Mouse (Mus musculus): Measurements from ENCODE around the gene Vkorc1l1. TPM values are rescaled to one million over a fixed set of nuclear protein-coding genes. Genes with fewer than 3 reads are reported as not detected.
"Not testable (repeated sequence)": the region's sequence is repeated elsewhere in the genome, so short reads cannot be mapped to it uniquely, and the experiment has no call there.

Gene Vkorc1l1
- total and polyA plus RNA-seq, 3 experiments, result 24.2 to 42.4 TPM; not detected in 1

DNA sequence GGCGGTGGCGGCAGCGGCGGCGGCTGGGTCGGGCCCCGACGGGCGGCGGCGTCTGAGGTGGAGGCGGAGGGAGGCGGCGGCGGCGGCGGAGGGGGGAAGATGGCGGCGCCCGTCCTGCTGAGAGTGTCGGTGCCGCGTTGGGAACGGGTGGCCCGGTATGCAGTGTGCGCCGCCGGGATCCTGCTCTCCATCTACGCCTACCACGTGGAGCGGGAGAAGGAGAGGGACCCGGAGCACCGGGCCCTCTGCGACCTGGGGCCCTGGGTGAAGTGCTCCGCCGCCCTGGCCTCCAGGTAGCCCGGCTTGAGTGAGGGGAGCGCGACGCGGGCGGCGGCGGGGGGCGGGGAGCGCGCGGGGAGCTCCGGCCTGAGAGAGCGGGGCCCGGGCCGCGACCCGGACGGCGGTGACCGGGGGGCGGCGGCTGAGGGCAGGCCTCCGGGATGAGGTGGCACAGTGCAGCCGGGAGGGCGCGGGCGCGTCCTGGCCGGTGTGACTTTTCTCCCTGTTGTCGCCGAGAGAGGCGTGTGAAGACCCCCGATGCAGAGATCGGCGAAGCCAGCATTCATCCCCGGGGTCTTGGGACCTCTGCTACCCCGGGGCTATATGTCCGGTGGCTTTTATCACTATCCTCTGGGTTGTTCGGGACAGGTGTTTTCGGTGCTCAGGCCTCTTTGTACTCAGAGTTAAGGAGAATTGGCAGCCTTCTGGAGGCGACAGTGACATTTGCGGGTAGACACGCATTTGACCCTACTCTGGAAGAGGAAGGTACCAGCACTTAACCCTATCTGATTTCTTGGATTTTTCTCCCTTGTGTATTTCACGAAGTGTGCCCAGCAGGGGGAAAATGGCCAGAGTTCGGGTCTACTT, 536 bp downstream of the Vkorc1l1 start:
- Histone ChIP-seq H3K36me3 (ENCODE audit: control insufficient read depth in 1 of 2, insufficient read depth in 2 of 2, low read length in 2 of 2) (peaks cover 6 to 26% of the 10 kb centered on the region in 2 experiments), H3K4me3 (ENCODE audit: control insufficient read depth in 1 of 2, insufficient read depth in 1 of 2, low read depth in 2 of 2, low read length in 2 of 2) (peak overlapping the region; percentile 71 to 93), H3K79me2 (ENCODE audit: control insufficient read depth, insufficient read depth, low read length, poor library complexity) (peaks cover 29% of the 10 kb centered on the region), H3K27ac (ENCODE audit: control insufficient read depth, low read depth, low read length) (peak overlapping the region; percentile 56), H3K9ac (ENCODE audit: control insufficient read depth, low read depth, low read length, poor library complexity, severe bottlenecking) (peak overlapping the region; percentile 71), H3K4me1 (ENCODE audit: control insufficient read depth in 1 of 2, insufficient read depth in 2 of 2, low read length in 2 of 2) (peaks cover 20 to 22% of the 10 kb centered on the region in 2 experiments)
- peak; percentile 21; the same call in 1 of the 2 replicates for TF ChIP-seq ETS1 (IDR thresholded peaks at IDR 0.05; ENCODE audit: low read depth, low read length)
- TF ChIP-seq TCF12 (IDR thresholded peaks at IDR 0.05; ENCODE audit: low read depth, low read length), result 0 out of 2 replicates have a peak, but pooled peaks have one; percentile 13
- TF ChIP-seq UBTF (IDR thresholded peaks at IDR 0.05; ENCODE audit: borderline replicate concordance, insufficient read depth, low read depth, low read length), result 0 out of 2 replicates have a peak, but pooled peaks have one; percentile 74
- TF ChIP-seq EP300 (IDR thresholded peaks at IDR 0.05; ENCODE audit: low read depth in 1 of 2, low read length in 2 of 2), result peak in 1 of 2 experiments; percentile 7; a peak in 1 of 4 replicates
- peak; percentile 55 for TF ChIP-seq SIN3A (IDR thresholded peaks at IDR 0.05; ENCODE audit: low read length)
- 0 out of 4 replicates have a peak, but pooled peaks of 1 of the 2 experiments have one; percentile 20 for TF ChIP-seq POLR2A (IDR thresholded peaks at IDR 0.05; ENCODE audit: control insufficient read depth in 1 of 2, insufficient read depth in 1 of 2, low read depth in 1 of 2, low read length in 2 of 2, poor library complexity in 1 of 2)
- peak; percentile 77 for DNase-seq (ENCODE audit: low read depth, low spot score)
- not testable (repeated sequence) for H3K27me3 ChIP-seq (ENCODE audit: control insufficient read depth in 1 of 2, insufficient read depth in 2 of 2, low read length in 2 of 2); H3K9me3 ChIP-seq (replicated peaks; ENCODE audit: insufficient read depth, low read length)

DNA sequence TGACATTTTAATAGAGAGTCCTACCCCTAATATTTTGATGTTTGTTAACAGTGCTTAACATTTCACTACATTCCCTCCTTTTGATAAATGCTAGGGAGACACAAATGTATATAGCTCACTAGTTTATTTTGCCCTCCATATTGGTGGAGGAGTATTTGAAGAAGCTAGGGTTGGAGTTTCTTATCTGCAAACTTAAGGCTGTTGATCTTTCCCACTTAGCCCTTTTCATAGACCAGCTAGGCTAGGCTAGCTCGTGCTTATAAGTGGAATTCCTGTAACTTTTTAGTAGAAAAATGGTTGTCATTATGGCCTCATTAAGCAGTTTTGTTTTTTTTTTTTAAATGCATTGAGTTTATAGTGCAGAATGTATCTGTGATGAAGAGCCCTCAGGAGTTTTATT, 1.6 kb downstream of the Vkorc1l1 start:
- H3K79me2 ChIP-seq (ENCODE audit: control insufficient read depth, insufficient read depth, low read length, poor library complexity), result peaks cover 36% of the 10 kb centered on the region
- DNase-seq (ENCODE audit: low read depth, low spot score), result peak; percentile 51
- H3K4me3 ChIP-seq (ENCODE audit: control insufficient read depth in 1 of 2, insufficient read depth in 1 of 2, low read depth in 2 of 2, low read length in 2 of 2), result peak overlapping the region in 1 of 2 experiments; percentile 93; a peak in 2 of 4 replicates
- H3K4me1 ChIP-seq (ENCODE audit: control insufficient read depth in 1 of 2, insufficient read depth in 2 of 2, low read length in 2 of 2), result peaks cover 26 to 28% of the 10 kb centered on the region in 2 experiments
- no peak overlapping the region for H3K27ac ChIP-seq (ENCODE audit: control insufficient read depth, low read depth, low read length)
- H3K36me3 ChIP-seq (ENCODE audit: control insufficient read depth in 1 of 2, insufficient read depth in 2 of 2, low read length in 2 of 2), result peaks cover 6 to 37% of the 10 kb centered on the region in 2 experiments
- TF ChIP-seq EP300 (IDR thresholded peaks at IDR 0.05; ENCODE audit: low read depth in 1 of 2, low read length in 2 of 2), result no peak
- TF ChIP-seq GATA1 (IDR thresholded peaks at IDR 0.05; ENCODE audit: low read depth, low read length), result peak; percentile 62; the same call in 1 of the 2 replicates
- TF ChIP-seq TBP (IDR thresholded peaks at IDR 0.05; ENCODE audit: low read depth, low read length), result no peak
- TF ChIP-seq CHD2 (IDR thresholded peaks at IDR 0.05; ENCODE audit: low read length), result no peak
- H3K9me3 ChIP-seq (replicated peaks; ENCODE audit: insufficient read depth, low read length), result no peaks in the 10 kb centered on the region
- H3K9ac ChIP-seq (ENCODE audit: control insufficient read depth, low read depth, low read length, poor library complexity, severe bottlenecking), result peak overlapping the region; percentile 19; the same call in 1 of the 2 replicates
- no peaks in the 10 kb centered on the region for H3K27me3 ChIP-seq (ENCODE audit: control insufficient read depth in 1 of 2, insufficient read depth in 2 of 2, low read length in 2 of 2)

DNA sequence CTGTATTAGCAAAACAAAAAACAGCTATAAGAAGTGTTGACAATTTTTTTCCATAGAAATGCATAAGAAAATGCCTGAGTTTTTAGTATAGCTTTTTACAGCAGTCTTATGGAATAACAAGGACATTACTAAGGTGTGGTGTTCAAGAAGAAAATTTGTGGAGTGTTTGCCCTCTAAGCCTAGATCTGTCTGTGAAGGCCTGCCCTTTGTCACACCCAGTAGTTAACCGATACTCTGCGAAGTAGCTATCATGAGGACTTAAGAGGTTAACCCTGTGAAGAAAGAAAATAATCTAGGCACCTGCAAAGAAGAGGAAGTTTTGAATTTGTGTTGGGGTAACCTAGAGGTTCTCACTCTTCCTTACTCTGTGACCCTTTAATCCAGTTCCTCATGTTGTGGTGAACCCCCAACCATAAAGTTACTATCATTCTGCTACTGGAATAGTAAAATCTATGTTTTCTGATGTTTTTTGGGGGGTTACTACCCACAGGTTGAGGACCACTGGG, 5.8 kb downstream of the Vkorc1l1 start:
- Histone ChIP-seq H3K9ac (ENCODE audit: control insufficient read depth, low read depth, low read length, poor library complexity, severe bottlenecking) (no peak overlapping the region), H3K27ac (ENCODE audit: control insufficient read depth, low read depth, low read length) (no peak overlapping the region; the same call in 1 of the 2 replicates), H3K27me3 (ENCODE audit: control insufficient read depth in 1 of 2, insufficient read depth in 2 of 2, low read length in 2 of 2) (no peaks in the 10 kb centered on the region), H3K4me3 (ENCODE audit: control insufficient read depth in 1 of 2, insufficient read depth in 1 of 2, low read depth in 2 of 2, low read length in 2 of 2) (no peak overlapping the region), H3K9me3 (replicated peaks; ENCODE audit: insufficient read depth, low read length) (no peaks in the 10 kb centered on the region), H3K36me3 (ENCODE audit: control insufficient read depth in 1 of 2, insufficient read depth in 2 of 2, low read length in 2 of 2) (peaks cover 6 to 47% of the 10 kb centered on the region in 2 experiments), H3K79me2 (ENCODE audit: control insufficient read depth, insufficient read depth, low read length, poor library complexity) (peaks cover 46% of the 10 kb centered on the region), H3K4me1 (ENCODE audit: control insufficient read depth in 1 of 2, insufficient read depth in 2 of 2, low read length in 2 of 2) (peaks cover 16 to 33% of the 10 kb centered on the region in 2 experiments)
- TF ChIP-seq CHD1 (IDR thresholded peaks at IDR 0.05; ENCODE audit: low read depth, low read length) (no peak), ZNF384 (IDR thresholded peaks at IDR 0.05; ENCODE audit: low read depth, low read length) (no peak), MYC (IDR thresholded peaks at IDR 0.05; ENCODE audit: low read depth, low read length) (0 out of 2 replicates have a peak, but pooled peaks have one; percentile 17), ETS1 (IDR thresholded peaks at IDR 0.05; ENCODE audit: low read depth, low read length) (peak; percentile 41; the same call in 1 of the 2 replicates), TCF12 (IDR thresholded peaks at IDR 0.05; ENCODE audit: low read depth, low read length) (peak; percentile 33; the same call in 1 of the 2 replicates), EP300 (IDR thresholded peaks at IDR 0.05; ENCODE audit: low read depth in 1 of 2, low read length in 2 of 2) (peak; percentile 13 to 35; a peak in 1 of 4 replicates), RAD21 (IDR thresholded peaks at IDR 0.05; ENCODE audit: low read depth, low read length) (no peak), ZC3H11A (IDR thresholded peaks at IDR 0.05; ENCODE audit: low read depth, low read length) (no peak), POLR2A (IDR thresholded peaks at IDR 0.05; ENCODE audit: control insufficient read depth in 1 of 2, insufficient read depth in 1 of 2, low read depth in 1 of 2, low read length in 2 of 2, poor library complexity in 1 of 2) (no peak), SIN3A (IDR thresholded peaks at IDR 0.05; ENCODE audit: low read length) (peak; percentile 69)
- peak; percentile 61 for DNase-seq (ENCODE audit: low read depth, low spot score)
